Mouse (Mus musculus) bone marrow macrophage, adult 2 months (primary cell): ENCODE measurements around the gene Rbm8a.

Source experiments
- CTCF ChIP-seq: IDR thresholded peaks from 2 replicates; pipeline ENCODE4 v1.5.1; 2012; ENCODE audit warnings: low read depth, mild to moderate bottlenecking, low read length, moderate library complexity
- POLR2A ChIP-seq: IDR thresholded peaks from 2 replicates; pipeline ENCODE4 v1.6.1; 2012; ENCODE audit warnings: mild to moderate bottlenecking, low read depth, low read length, borderline replicate concordance

- TF ChIP-seq POLR2A (no peak), CTCF (no peak)
Measured at GRCm38 (mm10) chr3:96678456-96678855, 48.7 kb downstream of the Rbm8a start.
